ENCODE assay signal across 8 mouse cellular contexts in the genomic region with DNA sequence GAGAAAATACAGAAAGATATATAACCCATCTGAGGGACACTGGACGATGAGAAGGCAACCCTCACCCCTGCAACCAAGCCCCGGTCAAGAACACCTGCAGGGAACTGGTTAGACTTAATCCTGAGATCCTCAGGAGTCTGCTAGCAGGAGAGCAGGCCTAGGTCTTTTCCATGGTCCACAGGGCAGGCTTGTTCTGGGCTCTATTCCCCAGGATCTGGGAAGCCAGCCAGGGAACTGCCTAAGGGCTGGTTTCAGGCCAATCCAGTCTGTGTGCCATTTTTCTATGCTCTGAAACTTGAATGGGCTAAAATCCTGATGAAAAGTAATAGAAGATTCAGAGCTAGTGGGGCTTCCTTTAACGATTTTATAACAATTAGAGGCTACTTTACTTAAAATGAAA.
DNase-seq lines count a peak whose midpoint lies in the region; ATAC-seq lines count a peak whose summit lies in the region.

No protein-coding gene starts in this region.

- ATAC-seq in hindbrain, embryonic 15.5 days (ENCODE audit: low FRiP score, low read depth) = peak; percentile 63; the same call in 1 of the 2 replicates
- ATAC-seq in hindbrain, embryonic 11.5 days (ENCODE audit: low FRiP score) = no peak
- ATAC-seq in neural tube, embryonic 15.5 days (ENCODE audit: low FRiP score) = peak; percentile 62; the same call in 1 of the 2 replicates

- 43% methylated on average over 3 of the region's 3 CpGs for WGBS in hindbrain, embryonic 15.5 days
- 76% methylated on average over 3 of the region's 3 CpGs for WGBS in hindbrain, embryonic 11.5 days
- 60% methylated on average over 3 of the region's 3 CpGs for WGBS in neural tube, embryonic 15.5 days

- no peak overlapping the region for H3K9ac ChIP-seq in hindbrain, embryonic 15.5 days
- H3K9ac ChIP-seq in hindbrain, embryonic 11.5 days (ENCODE audit: low read depth, low read length) = no peak overlapping the region
- H3K9ac ChIP-seq in neural tube, embryonic 15.5 days (replicated peaks) = no peak overlapping the region

- H3K9me3 ChIP-seq in hindbrain, embryonic 15.5 days = no peaks in the 10 kb centered on the region
- no peaks in the 10 kb centered on the region for H3K9me3 ChIP-seq in hindbrain, embryonic 11.5 days (ENCODE audit: control insufficient read depth, low read length)
- no peaks in the 10 kb centered on the region for H3K9me3 ChIP-seq in neural tube, embryonic 15.5 days (replicated peaks)

- H3K4me3 ChIP-seq in hindbrain, embryonic 15.5 days = no peak overlapping the region
- no peak overlapping the region for H3K4me3 ChIP-seq in hindbrain, embryonic 11.5 days (ENCODE audit: low read depth, low read length)
- no peak overlapping the region for H3K4me3 ChIP-seq in neural tube, embryonic 15.5 days (replicated peaks)

- intact Hi-C loops in gastrocnemius, postnatal 14 days (cut with DNase I; ENCODE audit: low total_unique reads) = no loop called here

- no peak for DNase-seq in hindbrain, embryonic 11.5 days (ENCODE audit: low spot score)
- peak; percentile 64 for DNase-seq in brain, embryonic 18.5 days (ENCODE audit: low read depth, low spot score)
- DNase-seq in gastrocnemius, postnatal 14 days = peak; percentile 69
- peak; percentile 76 for DNase-seq in layer of hippocampus, adult 9-11 months
- DNase-seq in embryo, embryonic 10 days (ENCODE audit: low spot score) = no peak
- no peak for DNase-seq in spleen, adult 12 weeks (ENCODE audit: low spot score)

- H3K36me3 ChIP-seq in hindbrain, embryonic 15.5 days = no peaks in the 10 kb centered on the region
- H3K36me3 ChIP-seq in hindbrain, embryonic 11.5 days (ENCODE audit: control insufficient read depth, insufficient read depth, low read length) = no peaks in the 10 kb centered on the region
- H3K36me3 ChIP-seq in neural tube, embryonic 15.5 days = no peaks in the 10 kb centered on the region

- no peaks in the 10 kb centered on the region for H3K27me3 ChIP-seq in hindbrain, embryonic 15.5 days
- H3K27me3 ChIP-seq in hindbrain, embryonic 11.5 days (ENCODE audit: control insufficient read depth, insufficient read depth, low read length) = no peaks in the 10 kb centered on the region
- no peaks in the 10 kb centered on the region for H3K27me3 ChIP-seq in neural tube, embryonic 15.5 days (replicated peaks)

- peaks cover 15% of the 10 kb centered on the region for H3K4me1 ChIP-seq in hindbrain, embryonic 15.5 days (replicated peaks)
- H3K4me1 ChIP-seq in hindbrain, embryonic 11.5 days (replicated peaks; ENCODE audit: control insufficient read depth, insufficient read depth, low read length) = no peaks in the 10 kb centered on the region
- H3K4me1 ChIP-seq in neural tube, embryonic 15.5 days = peaks cover 28% of the 10 kb centered on the region

- peak overlapping the region; percentile 71 for H3K27ac ChIP-seq in hindbrain, embryonic 15.5 days (replicated peaks)
- H3K27ac ChIP-seq in hindbrain, embryonic 11.5 days (ENCODE audit: low read depth, low read length) = no peak overlapping the region
- peak overlapping the region; percentile 54; the same call in 1 of the 2 replicates for H3K27ac ChIP-seq in neural tube, embryonic 15.5 days (replicated peaks)

- H3K4me2 ChIP-seq in hindbrain, embryonic 15.5 days = no peak overlapping the region
- H3K4me2 ChIP-seq in hindbrain, embryonic 11.5 days (replicated peaks; ENCODE audit: low read depth, low read length) = no peak overlapping the region
- no peak overlapping the region for H3K4me2 ChIP-seq in neural tube, embryonic 15.5 days

Comparison
In these comparisons a context has a peak if more than half of its experiments do, and no peak if none do; other contexts are left out.
1. DNase-seq: peak in brain, embryonic 18.5 days (single experiment), gastrocnemius, postnatal 14 days (single experiment) and layer of hippocampus, adult 9-11 months (single experiment); none in hindbrain, embryonic 11.5 days (single experiment), embryo, embryonic 10 days (single experiment) and spleen, adult 12 weeks (single experiment).